Comparison of ENCODE assay signal across 27 mouse cellular contexts in genomic region chr4:118997127-118997542, GRCm38 (mm10). TPM values are rescaled to one million over a fixed set of nuclear protein-coding genes. Genes with fewer than 3 reads are reported as not detected.
"Had no signal": no experiment of that assay in that cellular context is flagged by ENCODE, and none has a peak within 500 bp of the region (broad histone marks: within the 10 kb centered on the region; RNA-seq: fewer than 3 reads in every experiment).

No protein-coding gene starts in this region.

- H3K27ac ChIP-seq: liver, embryonic 15.5 days; lung, embryonic 15.5 days; macrophage; midbrain, embryonic 13.5 days; midbrain, embryonic 15.5 days; neural tube, embryonic 12.5 days had no signal

- H3K27me3 ChIP-seq: lung, embryonic 15.5 days; midbrain, embryonic 13.5 days; midbrain, embryonic 15.5 days; neural tube, embryonic 12.5 days had no signal

- H3K4me2 ChIP-seq: liver, embryonic 15.5 days; lung, embryonic 15.5 days; midbrain, embryonic 11.5 days; midbrain, embryonic 13.5 days; midbrain, embryonic 15.5 days; neural tube, embryonic 12.5 days had no signal

- H3K36me3 ChIP-seq: liver, embryonic 15.5 days; lung, embryonic 15.5 days; midbrain, embryonic 13.5 days; midbrain, embryonic 15.5 days; neural tube, embryonic 12.5 days had no signal

- H3K4me1 ChIP-seq: liver, embryonic 15.5 days; lung, embryonic 15.5 days; midbrain, embryonic 13.5 days; midbrain, embryonic 15.5 days; neural tube, embryonic 12.5 days had no signal

- H3K4me3 ChIP-seq: liver, embryonic 15.5 days; lung, embryonic 15.5 days; megakaryocyte, embryonic 14.5 days; midbrain, embryonic 13.5 days; midbrain, embryonic 15.5 days; neural tube, embryonic 12.5 days had no signal

- DNase-seq: liver, postnatal 0 days; lung, adult 2 months; lung, postnatal 14 days; lung, postnatal 36 days; right cerebral cortex, postnatal 14 days; spleen, adult 18-20 months; thymus, adult 18-20 months; thymus, postnatal 14 days; thymus, postnatal 36 days had no signal

- H3K9ac ChIP-seq: liver, embryonic 15.5 days; liver, postnatal 0 days; lung, embryonic 15.5 days; midbrain, embryonic 13.5 days; midbrain, embryonic 15.5 days; neural tube, embryonic 12.5 days had no signal

- H3K9me3 ChIP-seq: lung, embryonic 15.5 days; midbrain, embryonic 15.5 days had no signal

- ATAC-seq: liver, postnatal 0 days; lung, postnatal 0 days; midbrain, embryonic 13.5 days; midbrain, embryonic 15.5 days had no signal

RNA-seq across cellular contexts. Expression of gene Lao1, which starts 35.8 kb away (rescaled TPM):
- total RNA-seq: megakaryocyte progenitor cell, adult 5-6 weeks; monocyte, adult 5-6 weeks; neutrophil, adult 5-6 weeks had no signal
- polyA plus RNA-seq: liver, embryonic 15.5 days; liver, postnatal 0 days; lung, adult 2 months; lung, embryonic 15.5 days; lung, postnatal 0 days; macrophage; midbrain, embryonic 11.5 days; midbrain, embryonic 13.5 days; midbrain, embryonic 15.5 days; midbrain, postnatal 0 days; neural tube, embryonic 12.5 days; neural tube, embryonic 14.5 days; small intestine, adult 2 months; stomach, embryonic 14.5 days; stomach, embryonic 16.5 days had no signal

RNA-seq across cellular contexts. Expression of gene Olfr1328, which starts 58.7 kb away (rescaled TPM):
- total RNA-seq: midbrain, postnatal 0 days; monocyte, adult 5-6 weeks; neutrophil, adult 5-6 weeks had no signal
- polyA plus RNA-seq: liver, embryonic 15.5 days; liver, postnatal 0 days; lung, adult 2 months; lung, embryonic 15.5 days; lung, postnatal 0 days; macrophage; midbrain, embryonic 11.5 days; midbrain, embryonic 13.5 days; midbrain, embryonic 15.5 days; midbrain, postnatal 0 days; neural tube, embryonic 12.5 days; neural tube, embryonic 14.5 days; small intestine, adult 2 months; stomach, embryonic 14.5 days; stomach, embryonic 16.5 days; thymus, postnatal 0 days had no signal
